Mouse (Mus musculus): ENCODE measurements at regions not wholly inside any gene's neighbourhood (a gene's known extent, or its start where the extent isn't known, plus 50 kb on each side); places are given as distances from the start of the nearest gene placed in this dataset.
"Not testable (repeated sequence)": the region's sequence is repeated elsewhere in the genome, so short reads cannot be mapped to it uniquely, and the experiment has no call there.

GRCm38 (mm10) chr9:23717584-23717983, 380.2 kb upstream of the Npsr1 start:
- not testable (repeated sequence) for H3K27ac ChIP-seq; H3K4me2 ChIP-seq (replicated peaks); H3K4me3 ChIP-seq (replicated peaks); H3K4me1 ChIP-seq (replicated peaks); H3K27me3 ChIP-seq; H3K9ac ChIP-seq (replicated peaks); H3K9me3 ChIP-seq; ATAC-seq; H3K36me3 ChIP-seq

GRCm38 (mm10) chr9:23728816-23729215, 369.0 kb upstream of the Npsr1 start:
- no peaks in the 10 kb centered on the region for H3K9me3 ChIP-seq
- no peak overlapping the region for H3K4me2 ChIP-seq (replicated peaks)
- H3K36me3 ChIP-seq = no peaks in the 10 kb centered on the region
- ATAC-seq = no peak
- H3K4me3 ChIP-seq (replicated peaks) = no peak overlapping the region
- H3K9ac ChIP-seq (replicated peaks) = no peak overlapping the region
- 89% methylated on average over 4 of the region's 4 CpGs for WGBS
- no peaks in the 10 kb centered on the region for H3K4me1 ChIP-seq (replicated peaks)
- no peak overlapping the region for H3K27ac ChIP-seq
- H3K27me3 ChIP-seq = no peaks in the 10 kb centered on the region

GRCm38 (mm10) chr9:23752478-23752877, 345.3 kb upstream of the Npsr1 start:
- Histone ChIP-seq H3K36me3 (no peaks in the 10 kb centered on the region), H3K4me3 (replicated peaks) (no peak overlapping the region), H3K9me3 (no peaks in the 10 kb centered on the region), H3K9ac (replicated peaks) (no peak overlapping the region), H3K4me1 (replicated peaks) (no peaks in the 10 kb centered on the region), H3K27me3 (no peaks in the 10 kb centered on the region), H3K4me2 (replicated peaks) (no peak overlapping the region), H3K27ac (no peak overlapping the region)
- WGBS = 92% methylated on average over 5 of the region's 5 CpGs
- no peak for ATAC-seq

DNA sequence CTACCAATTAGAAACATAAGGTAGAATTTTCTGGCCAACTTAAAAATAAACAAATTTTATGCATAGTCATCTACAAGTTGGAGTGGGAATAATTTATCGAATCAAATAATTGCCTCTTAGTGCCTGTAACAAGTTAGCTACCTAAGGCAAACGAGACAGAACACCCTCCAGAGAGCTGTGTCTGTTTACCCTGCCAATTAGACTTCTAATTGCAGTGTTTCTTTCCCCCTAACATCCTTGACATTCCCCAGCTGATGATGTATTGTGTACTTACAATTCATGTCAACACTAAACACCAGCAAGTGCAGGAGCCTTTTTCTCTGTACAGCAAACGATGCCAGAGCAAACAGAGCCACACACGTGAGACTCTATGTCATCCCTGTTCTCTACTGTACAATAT, 311.1 kb upstream of the Npsr1 start:
- WGBS = 68% methylated on average over 4 of the region's 4 CpGs
- no peak for ATAC-seq
- H3K9me3 ChIP-seq = no peaks in the 10 kb centered on the region

More for the DNA sequence above, 311.1 kb upstream of the Npsr1 start:
- H3K4me2 ChIP-seq (replicated peaks) = no peak overlapping the region
- no peak overlapping the region for H3K4me3 ChIP-seq (replicated peaks)
- no peak overlapping the region for H3K9ac ChIP-seq (replicated peaks)
- H3K27me3 ChIP-seq = no peaks in the 10 kb centered on the region
- H3K36me3 ChIP-seq = no peaks in the 10 kb centered on the region
- H3K27ac ChIP-seq = no peak overlapping the region
- H3K4me1 ChIP-seq (replicated peaks) = no peaks in the 10 kb centered on the region

Data from midbrain, embryonic 13.5 days (tissue).